Mouse (Mus musculus): ENCODE measurements at regions not wholly inside any gene's neighbourhood (a gene's known extent, or its start where the extent isn't known, plus 50 kb on each side); places are given as distances from the start of the nearest gene placed in this dataset.

DNA sequence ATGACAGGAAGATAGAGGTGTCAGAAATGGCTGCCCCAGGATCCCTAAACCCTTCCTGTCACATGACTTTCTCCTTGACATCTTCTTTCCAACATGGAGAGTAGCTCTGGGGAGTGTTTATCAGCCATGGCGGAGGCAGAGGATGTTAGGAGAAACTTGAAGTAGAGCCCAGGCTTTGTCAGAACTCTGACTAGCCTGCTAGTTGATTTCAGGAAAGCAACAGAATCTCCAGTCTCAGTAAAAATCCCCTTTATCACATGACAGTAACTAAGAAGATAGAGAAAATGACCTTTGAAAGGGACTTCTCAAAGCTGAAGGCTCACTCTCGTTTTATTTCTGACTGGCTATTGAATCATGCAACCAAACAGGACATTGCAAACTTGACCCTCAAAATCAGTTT, 76.3 kb upstream of the Glrp1 start:
- in situ Hi-C loops (cut with MboI; ENCODE audit: low sequenced_read_pairs in 2 of 2, unreplicated experiment in 2 of 2) = no loop called here
- DNase-seq (ENCODE audit: low read depth, low spot score) = no peak

GRCm38 (mm10) chr1:88584515-88585033, 74.7 kb upstream of the Glrp1 start:
- in situ Hi-C loops (cut with MboI; ENCODE audit: low sequenced_read_pairs in 2 of 2, unreplicated experiment in 2 of 2) = no loop called here
- Histone ChIP-seq H3K9ac (ENCODE audit: insufficient read depth, low read depth, low read length, poor library complexity, severe bottlenecking) (no peak overlapping the region), H3K9me3 (ENCODE audit: control insufficient read depth, insufficient read depth, low read depth, low read length) (no peaks in the 10 kb centered on the region), H3K4me3 (ENCODE audit: insufficient read depth in 1 of 2, low read depth in 1 of 2, low read length in 2 of 2, poor library complexity in 1 of 2, severe bottlenecking in 1 of 2) (no peak overlapping the region), H3K27ac (ENCODE audit: insufficient read depth, low read depth, low read length, poor library complexity, severe bottlenecking) (no peak overlapping the region), H3K36me3 (ENCODE audit: control insufficient read depth, insufficient read depth, low read length, poor library complexity, severe bottlenecking) (no peaks in the 10 kb centered on the region), H3K4me1 (ENCODE audit: control insufficient read depth in 2 of 2, insufficient read depth in 2 of 2, low read length in 2 of 2, poor library complexity in 1 of 2) (peaks cover 2 to 7% of the 10 kb centered on the region in 2 experiments; a peak in 2 of 4 replicates)
- no peak for DNase-seq (ENCODE audit: low read depth, low spot score)
- TF ChIP-seq ZNF384 (IDR thresholded peaks at IDR 0.05; ENCODE audit: low read depth, low read length) (no peak), ZC3H11A (IDR thresholded peaks at IDR 0.05; ENCODE audit: borderline replicate concordance, low read depth, low read length) (no peak), MAFK (IDR thresholded peaks at IDR 0.05; ENCODE audit: insufficient read depth, low read depth, low read length) (no peak), HCFC1 (IDR thresholded peaks at IDR 0.05; ENCODE audit: borderline replicate concordance, insufficient read depth, low read length) (no peak), CHD2 (IDR thresholded peaks at IDR 0.05; ENCODE audit: low read depth, low read length) (no peak)

More for the DNA sequence above, 76.3 kb upstream of the Glrp1 start:
- no peak overlapping the region for H3K4me3 ChIP-seq (ENCODE audit: insufficient read depth in 1 of 2, low read depth in 1 of 2, low read length in 2 of 2, poor library complexity in 1 of 2, severe bottlenecking in 1 of 2)
- TF ChIP-seq HCFC1 (IDR thresholded peaks at IDR 0.05; ENCODE audit: borderline replicate concordance, insufficient read depth, low read length) (no peak), MAFK (IDR thresholded peaks at IDR 0.05; ENCODE audit: insufficient read depth, low read depth, low read length) (no peak), ZC3H11A (IDR thresholded peaks at IDR 0.05; ENCODE audit: borderline replicate concordance, low read depth, low read length) (no peak), ZNF384 (IDR thresholded peaks at IDR 0.05; ENCODE audit: low read depth, low read length) (no peak), CHD2 (IDR thresholded peaks at IDR 0.05; ENCODE audit: low read depth, low read length) (no peak)
- H3K4me1 ChIP-seq (ENCODE audit: control insufficient read depth in 2 of 2, insufficient read depth in 2 of 2, low read length in 2 of 2, poor library complexity in 1 of 2) = peaks cover 2 to 7% of the 10 kb centered on the region in 2 experiments; a peak in 2 of 4 replicates
- no peaks in the 10 kb centered on the region for H3K9me3 ChIP-seq (ENCODE audit: control insufficient read depth, insufficient read depth, low read depth, low read length)
- no peak overlapping the region for H3K27ac ChIP-seq (ENCODE audit: insufficient read depth, low read depth, low read length, poor library complexity, severe bottlenecking)
- H3K9ac ChIP-seq (ENCODE audit: insufficient read depth, low read depth, low read length, poor library complexity, severe bottlenecking) = no peak overlapping the region
- no peaks in the 10 kb centered on the region for H3K36me3 ChIP-seq (ENCODE audit: control insufficient read depth, insufficient read depth, low read length, poor library complexity, severe bottlenecking)

DNA sequence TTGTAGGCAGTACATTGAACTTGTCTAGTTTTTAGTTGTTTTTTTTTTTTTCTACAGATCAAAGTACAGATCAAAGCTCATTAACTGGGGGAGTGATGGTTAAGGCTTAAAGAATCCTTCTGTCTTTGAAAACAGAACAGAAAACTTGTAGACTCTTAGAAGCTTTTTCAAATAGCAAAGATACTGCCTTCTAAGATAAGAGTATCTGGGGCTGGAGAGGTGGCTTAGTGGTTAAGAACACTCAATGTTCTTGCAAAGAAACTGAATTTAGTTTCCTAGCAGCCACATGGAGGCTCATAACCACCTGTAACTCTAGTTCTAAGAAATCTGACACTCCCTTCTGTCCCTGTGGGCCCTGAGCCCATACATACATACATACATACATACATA, 68.4 kb upstream of the Glrp1 start:
- TF ChIP-seq HCFC1 (IDR thresholded peaks at IDR 0.05; ENCODE audit: borderline replicate concordance, insufficient read depth, low read length) = no peak
- no peak for TF ChIP-seq CHD2 (IDR thresholded peaks at IDR 0.05; ENCODE audit: low read depth, low read length)
- TF ChIP-seq MAFK (IDR thresholded peaks at IDR 0.05; ENCODE audit: insufficient read depth, low read depth, low read length) = no peak
- TF ChIP-seq ZC3H11A (IDR thresholded peaks at IDR 0.05; ENCODE audit: borderline replicate concordance, low read depth, low read length) = no peak
- no peak for TF ChIP-seq ZNF384 (IDR thresholded peaks at IDR 0.05; ENCODE audit: low read depth, low read length)
- no peak for DNase-seq (ENCODE audit: low read depth, low spot score)
- no peak overlapping the region for H3K9ac ChIP-seq (ENCODE audit: insufficient read depth, low read depth, low read length, poor library complexity, severe bottlenecking)
- in situ Hi-C loops (cut with MboI; ENCODE audit: low sequenced_read_pairs in 2 of 2, unreplicated experiment in 2 of 2) = no loop called here
- no peak overlapping the region for H3K27ac ChIP-seq (ENCODE audit: insufficient read depth, low read depth, low read length, poor library complexity, severe bottlenecking)
- H3K4me1 ChIP-seq (ENCODE audit: control insufficient read depth in 2 of 2, insufficient read depth in 2 of 2, low read length in 2 of 2, poor library complexity in 1 of 2) = peaks cover 0 to 7% of the 10 kb centered on the region in 2 experiments; a peak in 1 of 4 replicates
- H3K36me3 ChIP-seq (ENCODE audit: control insufficient read depth, insufficient read depth, low read length, poor library complexity, severe bottlenecking) = no peaks in the 10 kb centered on the region
- no peak overlapping the region for H3K4me3 ChIP-seq (ENCODE audit: insufficient read depth in 1 of 2, low read depth in 1 of 2, low read length in 2 of 2, poor library complexity in 1 of 2, severe bottlenecking in 1 of 2)
- no peaks in the 10 kb centered on the region for H3K9me3 ChIP-seq (ENCODE audit: control insufficient read depth, insufficient read depth, low read depth, low read length)

GRCm38 (mm10) chr1:88577498-88578230, 67.8 kb upstream of the Glrp1 start:
- Histone ChIP-seq H3K9ac (ENCODE audit: insufficient read depth, low read depth, low read length, poor library complexity, severe bottlenecking) (no peak overlapping the region), H3K9me3 (ENCODE audit: control insufficient read depth, insufficient read depth, low read depth, low read length) (no peaks in the 10 kb centered on the region), H3K4me3 (ENCODE audit: insufficient read depth in 1 of 2, low read depth in 1 of 2, low read length in 2 of 2, poor library complexity in 1 of 2, severe bottlenecking in 1 of 2) (no peak overlapping the region), H3K27ac (ENCODE audit: insufficient read depth, low read depth, low read length, poor library complexity, severe bottlenecking) (no peak overlapping the region), H3K4me1 (ENCODE audit: control insufficient read depth in 2 of 2, insufficient read depth in 2 of 2, low read length in 2 of 2, poor library complexity in 1 of 2) (peaks cover 0 to 7% of the 10 kb centered on the region in 2 experiments; a peak in 1 of 4 replicates), H3K36me3 (ENCODE audit: control insufficient read depth, insufficient read depth, low read length, poor library complexity, severe bottlenecking) (no peaks in the 10 kb centered on the region)
- DNase-seq (ENCODE audit: low read depth, low spot score) = no peak
- TF ChIP-seq MAFK (IDR thresholded peaks at IDR 0.05; ENCODE audit: insufficient read depth, low read depth, low read length) (no peak), HCFC1 (IDR thresholded peaks at IDR 0.05; ENCODE audit: borderline replicate concordance, insufficient read depth, low read length) (no peak), ZC3H11A (IDR thresholded peaks at IDR 0.05; ENCODE audit: borderline replicate concordance, low read depth, low read length) (no peak), ZNF384 (IDR thresholded peaks at IDR 0.05; ENCODE audit: low read depth, low read length) (no peak), CHD2 (IDR thresholded peaks at IDR 0.05; ENCODE audit: low read depth, low read length) (no peak)
- in situ Hi-C loops (cut with MboI; ENCODE audit: low sequenced_read_pairs in 2 of 2, unreplicated experiment in 2 of 2) = no loop called here

Measured in ES-E14 (cell line).